Mouse (Mus musculus): ENCODE data around the gene Ppp3cb. TPM values are rescaled to one million over a fixed set of nuclear protein-coding genes. Genes with fewer than 3 reads are reported as not detected.

Ppp3cb gene
- total RNA-seq, 2 experiments from 2014 or later = 87.7 to 95.3 TPM

- no peak for DNase-seq (ENCODE audit: low spot score in 2 of 2)
Observed at GRCm38 (mm10) chr14:20481211-20481610, 65.2 kb downstream of the Ppp3cb start.

- DNase-seq (ENCODE audit: low spot score in 2 of 2) = no peak
Observed at GRCm38 (mm10) chr14:20480195-20480579, 66.2 kb downstream of the Ppp3cb start.

GRCm38 (mm10) chr14:20479291-20480194 lies 66.8 kb downstream of the Ppp3cb start, which contains the start of gene Anxa7:
Gene Anxa7, minus strand, starts transcription at chr14:20480133.
- peak; percentile 31 to 47 for DNase-seq (ENCODE audit: low spot score in 2 of 2)

- DNase-seq (ENCODE audit: low spot score in 2 of 2) = no peak
Observed at GRCm38 (mm10) chr14:20478801-20479200, 67.6 kb downstream of the Ppp3cb start.

GRCm38 (mm10) chr14:20478385-20478784 lies 68.0 kb downstream of the Ppp3cb start:
- DNase-seq (ENCODE audit: low spot score in 2 of 2) = no peak

GRCm38 (mm10) chr14:20477261-20478025 lies 68.9 kb downstream of the Ppp3cb start:
- DNase-seq (ENCODE audit: low spot score in 2 of 2) = no peak

- no peak for DNase-seq (ENCODE audit: low spot score in 2 of 2)
Observed at GRCm38 (mm10) chr14:20460216-20460615, 86.2 kb downstream of the Ppp3cb start.

GRCm38 (mm10) chr14:20458378-20458777 lies 88.0 kb downstream of the Ppp3cb start:
- DNase-seq (ENCODE audit: low spot score in 2 of 2) = no peak

- no peak for DNase-seq (ENCODE audit: low spot score in 2 of 2)
Observed at GRCm38 (mm10) chr14:20452929-20453328, 93.4 kb downstream of the Ppp3cb start.

- DNase-seq (ENCODE audit: low spot score in 2 of 2) = peak; percentile 24 to 33
Observed at GRCm38 (mm10) chr14:20451765-20452331, 94.5 kb downstream of the Ppp3cb start, which contains the start of gene Cfap70. Gene Cfap70, minus strand, starts transcription at chr14:20452226.

- no peak for DNase-seq (ENCODE audit: low spot score in 2 of 2)
Observed at GRCm38 (mm10) chr14:20451302-20451701, 95.1 kb downstream of the Ppp3cb start.

Other genes starting within 250 kb of the Ppp3cb start
- gene Ecd, start 198.5 kb downstream of the Ppp3cb start, total RNA-seq (2021) = 10 to 100 TPM; 41.5 to 44.5 TPM
- gene Fam149b, start 198.4 kb downstream of the Ppp3cb start, total RNA-seq (2021) = 10 to 100 TPM; 37.2 to 44.3 TPM
- gene Dnajc9, start 157.7 kb downstream of the Ppp3cb start, total RNA-seq (2021) = 10 to 100 TPM; 58.4 to 62.8 TPM
- 10 to 100 TPM; 73.0 to 74.9 TPM for gene Mrps16, start 152.9 kb downstream of the Ppp3cb start, total RNA-seq (2021)
- gene Cfap70, start 94.3 kb downstream of the Ppp3cb start, total RNA-seq (2021) = 1 to 10 TPM; 1.7 to 5.2 TPM
- gene Anxa7, start 66.4 kb downstream of the Ppp3cb start, total RNA-seq (2021) = 10 to 100 TPM; 81.0 to 81.8 TPM
- gene Mss51, start 49.7 kb downstream of the Ppp3cb start, total RNA-seq (2021) = 1 to 10 TPM; 2.2 to 2.6 TPM
- gene Usp54, start 94.5 kb upstream of the Ppp3cb start, total RNA-seq (2021) = 10 to 100 TPM; 20.0 to 20.4 TPM
- 10 to 100 TPM; 11.0 to 25.8 TPM for gene Myoz1, start 110.0 kb upstream of the Ppp3cb start, total RNA-seq (2021)
- 10 to 100 TPM in 1 of 2 experiments, 1 to 10 TPM in 1; 3.6 to 11.8 TPM for gene Synpo2l, start 121.8 kb upstream of the Ppp3cb start, total RNA-seq (2021)
- 100 to 1,000 TPM; 137 to 140 TPM for gene Sec24c, start 127.7 kb upstream of the Ppp3cb start, total RNA-seq (2021)
- 10 to 100 TPM; 25.9 to 26.1 TPM for gene Fut11, start 148.4 kb upstream of the Ppp3cb start, total RNA-seq (2021)
- gene Chchd1, start 156.4 kb upstream of the Ppp3cb start, total RNA-seq (2021) = 10 to 100 TPM; 76.1 to 88.5 TPM
- 100 to 1,000 TPM; 136 to 151 TPM for gene Zswim8, start 161.0 kb upstream of the Ppp3cb start, total RNA-seq (2021)
- 10 to 100 TPM; 46.4 to 49.0 TPM for gene Ndst2, start 188.0 kb upstream of the Ppp3cb start, total RNA-seq (2021)
- gene Camk2g, start 247.5 kb upstream of the Ppp3cb start, total RNA-seq (2021) = 10 to 100 TPM; 77.3 to 87.2 TPM

Measured in adrenal gland, postnatal 4 days (tissue).